Mouse (Mus musculus): ENCODE measurements around the gene Gm20388.

The Gm20388 gene

GRCm38 (mm10) chr8:121187491-121188364 is 1277.1 kb downstream of the Gm20388 start:
- DNase-seq, result peak in 1 of 2 experiments; percentile 7

- no peak for DNase-seq
These were observed 1278.4 kb downstream of the Gm20388 start for GRCm38 (mm10) chr8:121188994-121189393.

- DNase-seq, result no peak
These were observed 1281.8 kb downstream of the Gm20388 start for GRCm38 (mm10) chr8:121192451-121192850.

GRCm38 (mm10) chr8:121195970-121196369 is 1285.3 kb downstream of the Gm20388 start:
- no peak for DNase-seq

- DNase-seq, result no peak
These were observed 1286.4 kb downstream of the Gm20388 start for GRCm38 (mm10) chr8:121196726-121197668.

GRCm38 (mm10) chr8:121200069-121200468 is 1289.4 kb downstream of the Gm20388 start:
- DNase-seq, result no peak

GRCm38 (mm10) chr8:121200979-121201378 is 1290.3 kb downstream of the Gm20388 start:
- no peak for DNase-seq

- no peak for DNase-seq
These were observed 1291.0 kb downstream of the Gm20388 start for GRCm38 (mm10) chr8:121201651-121202050.

- peak; percentile 13 to 31 for DNase-seq
These were observed 1293.2 kb downstream of the Gm20388 start for GRCm38 (mm10) chr8:121203612-121204376.

GRCm38 (mm10) chr8:121207171-121207570 is 1296.5 kb downstream of the Gm20388 start:
- DNase-seq, result no peak

- no peak for DNase-seq
These were observed 1300.0 kb downstream of the Gm20388 start for GRCm38 (mm10) chr8:121210627-121211026.

GRCm38 (mm10) chr8:121213236-121213635 is 1302.6 kb downstream of the Gm20388 start:
- peak in 1 of 2 experiments; percentile 12 for DNase-seq

- no peak for DNase-seq
These were observed 1303.0 kb downstream of the Gm20388 start for GRCm38 (mm10) chr8:121213651-121214050.

- no peak for DNase-seq
These were observed 1304.3 kb downstream of the Gm20388 start for GRCm38 (mm10) chr8:121214975-121215374.

- no peak for DNase-seq
These were observed 1305.9 kb downstream of the Gm20388 start for GRCm38 (mm10) chr8:121216441-121216949.

GRCm38 (mm10) chr8:121218486-121218885 is 1307.8 kb downstream of the Gm20388 start:
- peak in 1 of 2 experiments; percentile 21 for DNase-seq

GRCm38 (mm10) chr8:121220103-121220899 is 1309.7 kb downstream of the Gm20388 start:
- no peak for DNase-seq

- DNase-seq, result no peak
These were observed 1314.1 kb downstream of the Gm20388 start for GRCm38 (mm10) chr8:121224709-121225108.

GRCm38 (mm10) chr8:121227756-121228155 is 1317.1 kb downstream of the Gm20388 start:
- no peak for DNase-seq

GRCm38 (mm10) chr8:121228892-121229291 is 1318.3 kb downstream of the Gm20388 start:
- DNase-seq, result peak in 1 of 2 experiments; percentile 12

- DNase-seq, result no peak
These were observed 1318.9 kb downstream of the Gm20388 start for GRCm38 (mm10) chr8:121229550-121229949.
